Mouse (Mus musculus) kidney, embryonic 14.5 days (tissue): ENCODE data around the gene Irf2bpl. TPM values are rescaled to one million over a fixed set of nuclear protein-coding genes. Genes with fewer than 3 reads are reported as not detected.

Experiments
- ATAC-seq: fragments of 200-750 bp; cut with Nextera tagmentation; 2 replicates; pipeline ENCODE4 v1.8.0; 2017; ENCODE audit warnings: moderate number of reproducible peaks, mild to moderate bottlenecking, moderate TSS enrichment, moderate library complexity; ENCODE audit not compliant: low FRiP score, low TSS enrichment
- H3K27ac ChIP-seq: fragments of 300-500 bp; sonication (generic); 2 replicates; pipeline ENCODE4 v1.5.1; 2014; ENCODE audit warnings: low read depth, mild to moderate bottlenecking, low read length, moderate library complexity, mixed read lengths
- H3K27me3 ChIP-seq: fragments of 300-500 bp; sonication (generic); 2 replicates; pipeline ENCODE4 v1.6.1; 2014; ENCODE audit warnings: mild to moderate bottlenecking, low read length; ENCODE audit not compliant: control insufficient read depth, insufficient read depth
- H3K36me3 ChIP-seq: fragments of 300-500 bp; sonication (generic); 2 replicates; pipeline ENCODE4 v1.6.1; 2014; ENCODE audit warnings: low read length, mixed read lengths; ENCODE audit not compliant: control insufficient read depth, insufficient read depth
- H3K4me1 ChIP-seq: fragments of 300-500 bp; sonication (generic); 2 replicates; pipeline ENCODE4 v1.6.1; 2014; ENCODE audit warnings: low read length, mixed read lengths; ENCODE audit not compliant: control insufficient read depth, insufficient read depth
- H3K4me2 ChIP-seq: fragments of 300-500 bp; sonication (generic); replicated peaks from 2 replicates; pipeline ENCODE4 v1.6.1; 2014; ENCODE audit warnings: low read depth, mild to moderate bottlenecking, low read length
- H3K4me3 ChIP-seq: fragments of 300-500 bp; sonication (generic); 2 replicates; pipeline ENCODE4 v1.5.1; 2014; ENCODE audit warnings: mild to moderate bottlenecking, low read length
- H3K9ac ChIP-seq: fragments of 300-500 bp; sonication (generic); 2 replicates; pipeline ENCODE4 v1.6.1; 2014; ENCODE audit warnings: low read depth, mild to moderate bottlenecking, low read length, moderate library complexity
- H3K9me3 ChIP-seq: fragments of 300-500 bp; sonication (generic); 2 replicates; pipeline ENCODE4 v1.6.1; 2016; ENCODE audit warnings: low read length; ENCODE audit not compliant: control insufficient read depth
- WGBS: fragments of 180-500 bp; shearing (Covaris S2); extraction: QIAGEN DNeasy Blood & Tissue Kit; methylation state at CpG from one replicate; pipeline ENCODE4 v1.1.7; 2014; 5-methylcytosine and 5-hydroxymethylcytosine counted together
- polyA plus RNA-seq: library from polyadenylated mRNA; unstranded; fragments of >200 nt; fragmentation: Nextera tagmentation; extraction: Ambion mirVana; gene quantifications from 2 replicates; pipeline ENCODE4 v1.2.1, GENCODE M21; 2014

The Irf2bpl gene
- polyA plus RNA-seq, 1 experiment from 2014 or later = 34.8 TPM

DNA sequence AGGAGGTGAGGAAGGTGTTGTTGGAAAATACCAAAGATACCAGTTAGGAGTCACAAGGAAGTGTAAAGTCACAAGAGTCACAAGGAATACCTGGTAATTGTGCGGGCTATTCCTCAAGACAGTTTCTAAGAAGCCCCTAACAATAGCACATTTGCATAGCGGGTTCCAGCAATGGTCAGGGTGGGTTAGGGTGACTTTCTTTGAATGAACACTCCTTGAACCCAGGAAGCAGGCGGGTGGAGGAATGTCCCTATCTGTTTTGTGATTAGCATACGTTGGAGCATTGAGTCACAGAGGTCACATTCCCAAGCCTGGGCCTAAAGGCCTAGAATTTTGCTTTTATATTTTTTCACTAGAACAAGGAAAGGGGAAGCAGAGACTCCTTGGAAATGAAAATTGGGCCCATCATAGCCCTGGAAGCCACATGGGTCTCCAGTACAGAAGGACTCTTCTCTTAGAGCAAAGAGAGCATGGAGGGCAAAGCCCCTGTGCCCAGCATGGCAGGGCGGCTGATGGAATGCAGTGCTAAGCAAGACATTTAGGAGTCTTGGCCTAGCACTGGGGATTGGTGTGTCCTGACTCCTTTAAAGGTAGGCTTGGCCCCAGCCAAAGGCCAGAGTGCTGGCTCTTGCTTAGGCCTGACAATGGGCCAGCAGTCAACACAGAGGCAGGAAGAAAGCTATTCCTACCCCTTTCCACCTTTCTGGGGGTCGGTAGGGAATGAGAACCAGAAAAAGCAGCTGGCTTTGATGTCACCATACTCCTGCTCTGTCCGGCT is 32.4 kb upstream of the Irf2bpl start:
- Histone ChIP-seq H3K27ac (no peak overlapping the region), H3K9me3 (no peaks in the 10 kb centered on the region), H3K4me2 (no peak overlapping the region), H3K4me3 (no peak overlapping the region), H3K9ac (no peak overlapping the region), H3K4me1 (peaks cover 19% of the 10 kb centered on the region), H3K27me3 (peaks cover 5% of the 10 kb centered on the region), H3K36me3 (no peaks in the 10 kb centered on the region)
- 82% methylated on average over 7 of the region's 7 CpGs for WGBS
- no peak for ATAC-seq

DNA sequence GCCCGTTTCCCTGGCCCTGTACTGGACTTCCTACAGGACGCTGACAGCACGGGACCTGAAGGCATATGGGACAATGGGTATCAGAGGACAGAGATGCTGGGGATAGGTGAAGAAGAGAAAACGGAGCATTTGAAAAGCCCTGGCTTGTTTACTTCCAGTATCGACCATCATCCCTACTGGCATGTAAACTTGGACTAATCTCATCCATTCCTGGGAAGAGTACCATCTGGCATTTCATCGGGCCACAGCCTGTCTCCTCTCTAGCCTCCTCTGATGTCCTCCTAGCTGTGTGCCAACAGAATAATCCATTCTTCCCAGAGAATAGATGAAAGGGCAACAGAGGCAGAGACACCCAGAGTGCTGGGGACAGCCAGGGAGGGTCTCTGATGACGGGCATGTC is 31.0 kb upstream of the Irf2bpl start:
- Histone ChIP-seq H3K4me3 (no peak overlapping the region), H3K36me3 (no peaks in the 10 kb centered on the region), H3K27me3 (peaks cover 5% of the 10 kb centered on the region), H3K4me2 (no peak overlapping the region), H3K9ac (no peak overlapping the region), H3K27ac (no peak overlapping the region), H3K9me3 (no peaks in the 10 kb centered on the region), H3K4me1 (peaks cover 25% of the 10 kb centered on the region)
- no peak for ATAC-seq
- 81% methylated on average over 7 of the region's 7 CpGs for WGBS

DNA sequence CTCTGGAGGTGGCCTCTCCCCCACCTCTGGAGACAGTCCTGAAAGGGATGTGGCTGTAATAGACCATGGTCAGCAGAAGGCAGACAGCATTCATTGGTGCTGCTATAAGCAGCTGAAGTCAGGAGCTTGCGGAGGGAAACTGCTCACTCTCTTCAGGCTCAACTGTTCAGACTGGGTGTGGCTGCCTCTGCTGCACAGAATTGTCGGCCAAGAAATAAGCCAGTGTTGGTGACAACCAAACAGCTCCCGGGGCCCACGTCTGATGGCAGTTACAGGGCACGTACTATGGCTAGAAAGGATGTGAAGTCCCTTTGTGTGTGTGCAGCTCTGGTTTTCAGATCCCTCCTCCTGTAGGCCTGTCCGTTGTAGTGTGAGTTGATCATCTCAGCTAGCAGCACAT is 30.2 kb upstream of the Irf2bpl start:
- WGBS = 68% methylated on average over 6 of the region's 6 CpGs
- Histone ChIP-seq H3K9me3 (no peaks in the 10 kb centered on the region), H3K36me3 (no peaks in the 10 kb centered on the region), H3K4me1 (peaks cover 25% of the 10 kb centered on the region), H3K27me3 (peaks cover 5% of the 10 kb centered on the region), H3K9ac (no peak overlapping the region), H3K4me2 (no peak overlapping the region), H3K4me3 (no peak overlapping the region), H3K27ac (no peak overlapping the region)
- no peak for ATAC-seq

DNA sequence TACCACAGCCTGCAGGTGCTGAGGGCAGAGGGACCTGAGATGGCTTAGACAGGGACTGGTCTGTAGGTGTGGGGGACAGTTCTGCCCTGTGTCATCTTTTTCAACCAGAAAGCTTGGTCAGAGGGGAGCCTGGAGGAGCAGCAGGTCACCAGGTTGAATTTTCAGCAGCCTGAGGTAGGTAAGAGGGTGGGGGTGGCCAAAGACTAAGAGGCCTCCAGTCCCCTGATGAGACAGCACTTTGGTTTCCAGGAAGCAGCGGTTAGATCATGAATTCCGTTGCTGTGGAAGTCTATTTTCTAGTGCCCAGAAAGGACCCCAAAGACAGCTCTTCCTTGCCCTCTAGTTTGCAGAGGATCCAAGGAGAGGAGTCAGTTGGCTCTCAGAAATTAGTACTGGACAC is 29.8 kb upstream of the Irf2bpl start:
- Histone ChIP-seq H3K9me3 (no peaks in the 10 kb centered on the region), H3K27ac (no peak overlapping the region), H3K9ac (no peak overlapping the region), H3K4me3 (no peak overlapping the region), H3K4me1 (peaks cover 25% of the 10 kb centered on the region), H3K36me3 (no peaks in the 10 kb centered on the region), H3K4me2 (no peak overlapping the region), H3K27me3 (peaks cover 5% of the 10 kb centered on the region)
- ATAC-seq = no peak
- WGBS = 54% methylated on average over 2 of the region's 2 CpGs

DNA sequence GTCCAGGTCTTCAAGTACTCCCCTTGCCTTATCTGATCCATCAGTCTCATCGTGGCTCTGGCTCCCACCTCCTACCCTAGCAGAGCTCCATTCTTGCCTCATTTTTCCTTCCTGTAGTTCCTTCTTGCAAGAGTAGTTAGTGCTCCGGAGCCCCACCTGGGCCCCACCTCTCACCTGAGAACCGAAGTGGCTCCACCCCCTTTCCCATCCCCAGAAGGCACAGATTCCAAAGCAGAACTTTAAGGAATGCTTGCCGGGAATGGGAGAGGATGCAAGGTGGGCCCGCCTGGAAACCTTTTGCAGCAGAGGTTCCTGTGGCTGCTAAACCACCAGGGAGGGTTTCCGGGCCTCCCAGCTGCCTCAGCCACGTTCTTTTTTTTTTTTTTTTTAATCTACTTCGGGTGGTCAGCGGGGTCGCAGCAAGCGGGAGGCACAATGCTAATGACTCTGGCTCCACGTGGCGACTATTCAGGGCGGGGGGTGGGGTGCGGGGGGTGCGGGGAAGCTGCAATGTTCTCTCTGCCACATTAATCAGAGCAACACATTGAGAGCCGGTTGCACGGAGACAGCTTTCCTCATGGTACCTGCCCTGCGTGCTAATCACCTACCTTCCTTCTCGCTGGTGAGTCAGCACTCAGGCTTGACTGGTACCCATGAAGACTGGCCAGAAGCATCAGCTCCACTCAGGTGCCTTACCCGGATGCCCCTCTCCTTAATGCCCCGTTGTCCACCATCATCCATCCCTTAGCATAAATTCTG is 27.9 kb upstream of the Irf2bpl start:
- Histone ChIP-seq H3K27ac (peak overlapping the region; percentile 19; the same call in 1 of the 2 replicates), H3K9ac (0 out of 2 replicates have a peak overlapping the region, but pooled peaks have one; percentile 13), H3K9me3 (no peaks in the 10 kb centered on the region), H3K4me1 (peaks cover 15% of the 10 kb centered on the region; the same call in 1 of the 2 replicates), H3K4me2 (peak overlapping the region; percentile 24), H3K4me3 (no peak overlapping the region), H3K36me3 (no peaks in the 10 kb centered on the region), H3K27me3 (peaks cover 5% of the 10 kb centered on the region)
- ATAC-seq = peak; percentile 22; the same call in 1 of the 2 replicates
- WGBS = 4% methylated on average over 22 of the region's 22 CpGs

DNA sequence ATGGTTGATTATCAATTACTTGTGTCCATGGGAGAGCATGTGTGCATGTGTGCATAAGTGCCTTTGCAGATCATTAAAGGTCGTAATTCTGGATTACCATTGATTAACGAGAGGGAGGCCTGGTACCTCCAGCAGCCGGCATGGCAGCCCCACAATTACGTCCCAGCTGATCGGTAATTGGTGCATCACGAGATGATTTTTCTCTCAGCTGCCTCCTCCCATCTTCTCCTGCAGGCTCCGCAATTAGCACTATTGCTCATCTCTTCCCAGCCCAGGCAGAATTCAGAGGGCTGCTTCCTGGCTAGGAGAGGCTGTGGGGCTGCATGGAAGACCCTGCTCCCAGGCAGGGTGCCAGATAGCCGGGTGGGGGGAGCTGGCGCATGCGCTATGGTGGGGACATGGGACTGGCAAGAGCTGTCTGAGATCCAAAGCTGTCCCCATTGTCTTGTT is 26.9 kb upstream of the Irf2bpl start:
- H3K4me2 ChIP-seq = peak overlapping the region; percentile 5; the same call in 1 of the 2 replicates
- no peaks in the 10 kb centered on the region for H3K9me3 ChIP-seq
- no peak overlapping the region for H3K9ac ChIP-seq
- H3K36me3 ChIP-seq = no peaks in the 10 kb centered on the region
- 25% methylated on average over 10 of the region's 10 CpGs for WGBS
- ATAC-seq = peak; percentile 45; the same call in 1 of the 2 replicates
- peaks cover 15% of the 10 kb centered on the region; the same call in 1 of the 2 replicates for H3K4me1 ChIP-seq
- peak overlapping the region; percentile 42 for H3K27ac ChIP-seq
- H3K27me3 ChIP-seq = peaks cover 5% of the 10 kb centered on the region
- H3K4me3 ChIP-seq = no peak overlapping the region

DNA sequence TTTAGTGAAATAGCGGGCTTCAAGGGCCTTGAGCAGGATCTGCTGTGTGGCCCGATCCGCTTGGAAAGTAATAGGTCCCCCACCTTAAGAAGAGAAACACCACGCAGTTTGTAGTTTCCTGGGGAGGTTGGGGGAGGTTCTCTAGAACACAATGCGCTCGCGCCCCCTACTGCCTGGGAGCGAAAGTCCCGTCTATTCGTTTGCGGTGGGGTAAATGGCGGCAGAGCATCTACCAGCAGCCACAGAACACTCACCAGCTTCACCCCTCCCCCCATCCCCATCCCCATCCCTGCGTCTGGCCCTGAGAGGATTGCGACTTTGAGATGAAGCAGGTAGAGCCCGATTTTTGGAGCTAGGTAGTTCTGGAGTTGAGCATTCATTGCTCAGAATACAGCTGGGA is 21.8 kb upstream of the Irf2bpl start:
- Histone ChIP-seq H3K36me3 (no peaks in the 10 kb centered on the region), H3K9me3 (no peaks in the 10 kb centered on the region), H3K9ac (no peak overlapping the region), H3K4me1 (0 out of 2 replicates have a peak, but pooled peaks cover 2% of the 10 kb centered on the region), H3K4me3 (no peak overlapping the region), H3K4me2 (no peak overlapping the region), H3K27me3 (no peaks in the 10 kb centered on the region), H3K27ac (no peak overlapping the region)
- ATAC-seq = peak; percentile 71
- WGBS = 2% methylated on average over 15 of the region's 15 CpGs

DNA sequence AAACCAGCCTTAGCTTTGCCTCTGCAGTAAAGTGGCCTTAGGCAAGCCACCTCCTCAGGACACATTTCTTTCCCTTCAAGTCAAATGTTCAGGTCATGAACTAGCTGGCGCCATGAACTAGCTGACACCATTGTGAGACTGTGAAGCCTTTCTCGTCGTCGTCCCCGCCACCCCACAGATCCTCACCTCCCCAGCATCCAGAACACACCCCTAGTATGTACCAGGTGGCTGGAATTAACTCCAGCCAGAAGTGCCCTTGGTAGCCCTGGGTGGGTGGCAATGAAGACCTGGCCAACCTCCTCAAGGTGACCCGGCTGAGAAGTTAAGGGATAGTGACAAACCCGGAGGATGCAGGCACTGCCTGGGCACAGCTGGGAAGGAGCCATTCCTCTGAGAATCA is 21.3 kb upstream of the Irf2bpl start:
- Histone ChIP-seq H3K27ac (no peak overlapping the region), H3K27me3 (no peaks in the 10 kb centered on the region), H3K4me1 (peaks cover under 1% of the 10 kb centered on the region; the same call in 1 of the 2 replicates), H3K4me3 (no peak overlapping the region), H3K4me2 (no peak overlapping the region), H3K9ac (no peak overlapping the region), H3K36me3 (no peaks in the 10 kb centered on the region), H3K9me3 (no peaks in the 10 kb centered on the region)
- 59% methylated on average over 7 of the region's 7 CpGs for WGBS
- peak; percentile 40; the same call in 1 of the 2 replicates for ATAC-seq

DNA sequence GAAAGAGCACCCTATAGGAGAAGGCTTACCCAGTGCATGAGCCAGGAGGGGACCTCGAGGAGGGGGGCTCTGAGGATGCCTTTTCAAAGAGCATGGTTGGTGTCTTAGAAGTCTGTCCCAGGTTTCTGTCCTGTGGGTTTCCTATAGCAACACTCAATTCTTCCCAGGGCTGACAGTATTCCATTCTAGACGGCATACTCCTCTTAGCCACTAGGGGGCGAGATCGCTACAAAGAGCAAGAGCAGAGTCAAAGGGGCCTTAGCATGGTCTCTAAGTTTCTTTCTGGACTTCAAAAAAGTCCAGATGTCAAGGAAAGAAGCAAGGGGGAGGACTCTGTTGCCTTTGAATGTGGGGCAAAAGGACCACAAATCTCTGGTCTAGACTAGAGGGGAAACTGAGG is 20.6 kb upstream of the Irf2bpl start:
- no peaks in the 10 kb centered on the region for H3K36me3 ChIP-seq
- H3K27me3 ChIP-seq = no peaks in the 10 kb centered on the region
- H3K4me1 ChIP-seq = peaks cover 5% of the 10 kb centered on the region; the same call in 1 of the 2 replicates
- 16% methylated on average over 4 of the region's 4 CpGs for WGBS
- H3K27ac ChIP-seq = no peak overlapping the region
- no peak overlapping the region for H3K4me2 ChIP-seq
- no peak overlapping the region for H3K9ac ChIP-seq
- ATAC-seq = no peak
- H3K4me3 ChIP-seq = no peak overlapping the region
- no peaks in the 10 kb centered on the region for H3K9me3 ChIP-seq
